Comparison of ENCODE assay signal across 25 mouse cellular contexts in genomic region chr9:53581870-53582269, GRCm38 (mm10). TPM values are rescaled to one million over a fixed set of nuclear protein-coding genes. Genes with fewer than 3 reads are reported as not detected.
DNase-seq lines count a peak whose midpoint lies in the region; TF ChIP-seq lines count a peak whose summit lies in the region.
"Had no signal": no experiment of that assay in that cellular context is flagged by ENCODE, and none has a peak within 500 bp of the region (broad histone marks: within the 10 kb centered on the region; RNA-seq: fewer than 3 reads in every experiment).

No protein-coding gene starts in this region.

- intact Hi-C loops in gastrocnemius, postnatal 14 days (cut with DNase I; ENCODE audit: low total_unique reads) = no loop called here

- DNase-seq in layer of hippocampus, adult 2 months (ENCODE audit: low spot score in 2 of 2) = no peak
- DNase-seq in layer of hippocampus, postnatal 10 days (ENCODE audit: low spot score in 2 of 2) = no peak
- DNase-seq in cerebellum, adult 11 months = peak; percentile 47
- peak; percentile 45 for DNase-seq in cerebellum, adult 8-10 months
- no peak for DNase-seq in gastrocnemius, postnatal 14 days
- DNase-seq in gastrocnemius, adult 18-20 months (ENCODE audit: low spot score) = no peak
- no peak for DNase-seq in kidney, postnatal 25 days
- DNase-seq: adrenal gland, postnatal 25 days; gastrocnemius, postnatal 36 days; heart, postnatal 10 days; kidney, adult 2 months; kidney, postnatal 10 days; left cerebral cortex, postnatal 4 days; liver, postnatal 0 days; lung, postnatal 36 days; right cerebral cortex, postnatal 4 days; thymus, adult 18-20 months; thymus, postnatal 25 days had no signal

- TF ChIP-seq CTCF in layer of hippocampus, adult 2 months (conservative IDR thresholded peaks at IDR 0.05) = no peak

- peak overlapping the region; percentile 40 for H3K27ac ChIP-seq in layer of hippocampus, adult 2 months
- H3K27ac ChIP-seq: forebrain, embryonic 13.5 days; heart, embryonic 13.5 days; hindbrain, embryonic 14.5 days; liver, embryonic 12.5 days; midbrain, embryonic 12.5 days; neural tube, embryonic 13.5 days; stomach, postnatal 0 days had no signal

- no peak overlapping the region for H3K4me3 ChIP-seq in layer of hippocampus, adult 2 months
- H3K4me3 ChIP-seq: forebrain, embryonic 13.5 days; heart, embryonic 13.5 days; liver, embryonic 12.5 days; midbrain, embryonic 12.5 days; neural tube, embryonic 13.5 days had no signal

RNA-seq across cellular contexts. Expression of gene Acat1, which starts 28.3 kb away (rescaled TPM):
- 10 to 100 TPM; 63.2 to 65.6 TPM for total RNA-seq in layer of hippocampus, adult 2 months (2021)
- total RNA-seq in layer of hippocampus, postnatal 10 days (2021) = 100 to 1,000 TPM; 138 to 139 TPM
- 10 to 100 TPM; 77.2 to 88.7 TPM for total RNA-seq in gastrocnemius, postnatal 14 days (2021)
- 100 to 1,000 TPM; 135 to 164 TPM for total RNA-seq in gastrocnemius, adult 18-20 months (2021)

RNA-seq across cellular contexts. Expression of gene Npat, which starts 45.0 kb away (rescaled TPM):
- 10 to 100 TPM; 17.1 to 17.9 TPM for total RNA-seq in layer of hippocampus, adult 2 months (2021)
- 10 to 100 TPM; 14.3 to 16.3 TPM for total RNA-seq in layer of hippocampus, postnatal 10 days (2021)
- total RNA-seq in gastrocnemius, postnatal 14 days (2021) = 1 to 10 TPM; 5.4 to 6.1 TPM
- total RNA-seq in gastrocnemius, adult 18-20 months (2021) = 1 to 10 TPM; 4.7 to 5.1 TPM

RNA-seq across cellular contexts. Expression of gene Atm, which starts 45.3 kb away (rescaled TPM):
- total RNA-seq in layer of hippocampus, adult 2 months (2021) = 10 to 100 TPM; 18.9 to 20.5 TPM
- total RNA-seq in layer of hippocampus, postnatal 10 days (2021) = 10 to 100 TPM; 24.2 to 27.5 TPM
- total RNA-seq in gastrocnemius, postnatal 14 days (2021) = 1 to 10 TPM; 6.6 to 7.1 TPM
- 1 to 10 TPM; 5.0 to 5.5 TPM for total RNA-seq in gastrocnemius, adult 18-20 months (2021)

Comparison
In these comparisons a context has a peak if more than half of its experiments do, and no peak if none do; other contexts are left out.
1. DNase-seq: peak in cerebellum, adult 11 months (single experiment) and cerebellum, adult 8-10 months (single experiment); none in layer of hippocampus, adult 2 months (0 of 2), layer of hippocampus, postnatal 10 days (0 of 2), gastrocnemius, postnatal 14 days (single experiment), gastrocnemius, adult 18-20 months (single experiment) and kidney, postnatal 25 days (0 of 2).